Mouse (Mus musculus): ENCODE results near the gene Nup43.
A peak's percentile ranks its signal among the peaks of the same experiment; 100 is the strongest.

DNA sequence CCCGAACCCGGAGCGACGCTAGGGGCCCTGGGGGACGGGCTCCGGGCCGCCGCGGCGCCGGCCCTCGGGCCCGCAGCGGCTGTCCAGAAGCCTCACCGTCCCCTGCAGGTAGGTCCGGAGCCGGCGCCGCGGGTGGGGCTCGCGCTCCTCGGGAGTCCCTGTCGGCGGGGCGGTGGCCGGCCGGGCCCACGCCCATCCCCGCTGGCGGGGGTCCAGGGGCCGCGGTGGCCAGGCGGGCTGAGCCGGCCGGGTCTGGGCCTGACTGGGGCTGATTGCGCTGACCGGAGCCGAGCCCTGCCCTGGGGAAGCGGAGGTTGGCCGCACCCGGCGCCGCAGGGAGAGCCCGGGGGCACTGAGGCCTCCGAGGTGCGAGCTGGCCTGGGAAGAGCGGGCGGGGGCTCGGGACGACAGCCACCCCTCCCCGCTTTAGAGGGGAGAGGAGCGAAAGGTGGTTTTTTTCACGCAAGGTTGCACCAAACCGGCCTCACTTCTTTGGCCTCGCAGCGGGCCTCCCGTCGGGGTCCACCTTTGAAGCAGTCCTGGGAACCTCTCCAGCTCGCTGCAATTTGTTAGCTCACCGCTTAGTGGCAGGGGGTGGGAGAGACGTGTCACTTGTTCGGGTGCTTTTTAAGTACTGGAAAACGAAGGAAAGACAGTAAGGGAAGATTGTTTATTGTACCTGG, 14.2 kb downstream of the Nup43 start:
- TF ChIP-seq CTCF (IDR thresholded peaks at IDR 0.05) (peak; percentile 58), EP300 (IDR thresholded peaks at IDR 0.05) (no peak)

Data from lung, postnatal 0 days (tissue).